Mouse (Mus musculus) liver, embryonic 13.5 days (tissue): Measurements from ENCODE around the gene Svs3a. TPM values are rescaled to one million over a fixed set of nuclear protein-coding genes. Genes with fewer than 3 reads are reported as not detected.
"Not testable (repeated sequence)": the region's sequence is repeated elsewhere in the genome, so short reads cannot be mapped to it uniquely, and the experiment has no call there.

Experiments
- ATAC-seq: fragments of 200-750 bp; cut with Nextera tagmentation; 2 replicates; pipeline ENCODE4 v1.8.0; 2017; ENCODE audit warnings: low read depth, mild to moderate bottlenecking, moderate number of reproducible peaks, moderate library complexity
- DNase-seq: peaks from one replicate; pipeline ENCODE4 v3.0.0; 2022
- H3K27ac ChIP-seq: fragments of 300-500 bp; sonication (generic); 2 replicates; pipeline ENCODE4 v1.5.1; 2015; ENCODE audit warnings: moderate library complexity, mild to moderate bottlenecking, inconsistent platforms
- H3K27me3 ChIP-seq: fragments of 300-500 bp; sonication (generic); 2 replicates; pipeline ENCODE4 v1.6.1; 2015; ENCODE audit warnings: mild to moderate bottlenecking, inconsistent platforms
- H3K36me3 ChIP-seq: fragments of 300-500 bp; sonication (generic); 2 replicates; pipeline ENCODE4 v1.6.1; 2015; ENCODE audit warnings: mild to moderate bottlenecking, inconsistent platforms
- H3K4me1 ChIP-seq: fragments of 300-500 bp; sonication (generic); replicated peaks from 2 replicates; pipeline ENCODE4 v1.6.1; 2015; ENCODE audit warnings: inconsistent platforms
- H3K4me2 ChIP-seq: fragments of 300-500 bp; sonication (generic); 2 replicates; pipeline ENCODE4 v1.6.1; 2015; ENCODE audit warnings: inconsistent platforms, mild to moderate bottlenecking, moderate library complexity
- H3K4me3 ChIP-seq: fragments of 300-500 bp; sonication (generic); replicated peaks from 2 replicates; pipeline ENCODE4 v1.5.1; 2015; ENCODE audit warnings: mild to moderate bottlenecking, inconsistent platforms
- H3K9ac ChIP-seq: fragments of 300-500 bp; sonication (generic); 2 replicates; pipeline ENCODE4 v1.6.1; 2015; ENCODE audit warnings: mild to moderate bottlenecking, inconsistent platforms
- H3K9me3 ChIP-seq: fragments of 300-500 bp; sonication (generic); replicated peaks from 2 replicates; pipeline ENCODE4 v1.6.1; 2016; ENCODE audit warnings: inconsistent platforms
- WGBS: fragments of 180-500 bp; shearing (Covaris S2); methylation state at CpG from one replicate; pipeline ENCODE4 v1.1.7; 2015; ENCODE audit not compliant: insufficient replicate concordance; 5-methylcytosine and 5-hydroxymethylcytosine counted together
- polyA plus RNA-seq: library from polyadenylated mRNA; unstranded; fragments of >200 nt; fragmentation: Nextera tagmentation; extraction: Ambion mirVana; gene quantifications from 2 replicates; pipeline ENCODE4 v1.2.1, GENCODE M21; 2015

Svs3a gene
- polyA plus RNA-seq, result not detected in 2 replicates

GRCm38 (mm10) chr2:164288968-164289367 lies at the start of gene Svs3a:
Gene Svs3a, plus strand, starts transcription at chr2:164289268.
- not testable (repeated sequence) for DNase-seq, H3K9ac ChIP-seq, H3K4me1 ChIP-seq, H3K36me3 ChIP-seq, H3K4me2 ChIP-seq, H3K27ac ChIP-seq, H3K27me3 ChIP-seq, ATAC-seq, H3K4me3 ChIP-seq, H3K9me3 ChIP-seq
- WGBS, result 58% methylated on average over 1 of the region's 1 CpGs

- ATAC-seq, H3K9me3 ChIP-seq, H3K4me1 ChIP-seq, H3K27me3 ChIP-seq, DNase-seq, H3K9ac ChIP-seq, H3K4me2 ChIP-seq, H3K27ac ChIP-seq, H3K36me3 ChIP-seq, H3K4me3 ChIP-seq: not testable (repeated sequence)
- WGBS, result 67% methylated on average over 1 of the region's 1 CpGs
These were observed 32.5 kb upstream of the Svs3a start, which contains the start of gene Svs3b for GRCm38 (mm10) chr2:164256540-164256939. Gene Svs3b, minus strand, starts transcription at chr2:164256640.

DNA sequence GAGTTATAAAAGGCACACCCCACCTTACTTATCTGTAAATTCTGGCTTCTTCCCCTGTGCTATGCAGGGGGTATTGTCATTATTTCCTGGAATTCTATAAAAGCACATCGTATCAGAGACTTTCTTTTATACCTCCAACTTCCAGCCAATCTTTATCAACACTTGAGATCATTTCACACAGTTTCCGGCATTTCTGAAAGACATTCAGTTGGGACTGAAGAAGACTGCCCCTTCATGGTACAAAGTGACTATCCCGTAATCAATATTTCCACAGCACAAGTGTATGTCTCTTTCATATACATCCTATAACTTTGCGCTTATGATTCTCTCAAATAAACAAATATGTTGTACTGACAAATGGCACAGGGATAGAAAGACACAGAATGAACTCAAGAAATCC lies 10.7 kb upstream of the Svs3a start, which contains the start of gene Svs4:
Gene Svs4, minus strand, starts transcription at position 101 of the 400 bp plus-strand sequence.
- no peaks in the 10 kb centered on the region for H3K36me3 ChIP-seq
- no peaks in the 10 kb centered on the region for H3K27me3 ChIP-seq
- H3K9ac ChIP-seq, result no peak within 1 kb of the TSS
- 75% methylated on average over 4 of the region's 4 CpGs for WGBS
- ATAC-seq (no peak), DNase-seq (no peak)
- H3K9me3 ChIP-seq, result no peaks in the 10 kb centered on the region
- H3K4me3 ChIP-seq, result no peak within 1 kb of the TSS
- no peak within 1 kb of the TSS for H3K4me2 ChIP-seq
- H3K4me1 ChIP-seq, result no peaks in the 10 kb centered on the region
- no peak within 1 kb of the TSS for H3K27ac ChIP-seq

DNA sequence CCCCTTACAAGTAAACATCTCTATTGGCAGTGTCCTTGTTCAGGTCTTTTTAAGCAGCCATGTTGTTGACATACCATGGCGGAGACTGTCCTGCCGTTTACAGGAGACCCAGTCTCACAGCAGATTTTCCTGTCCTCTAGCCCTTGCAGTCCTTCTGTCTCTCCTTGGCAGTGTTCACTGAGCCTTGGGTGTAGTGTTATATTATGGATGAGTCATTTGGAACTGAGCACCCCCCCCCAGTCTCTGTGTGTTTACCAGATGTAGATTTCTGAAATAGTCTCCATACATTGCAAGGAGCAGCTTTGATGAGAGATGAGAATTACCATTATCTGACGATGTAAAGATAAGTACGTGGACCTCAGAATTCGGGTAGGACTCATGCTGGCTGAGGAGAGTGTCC lies 23.5 kb downstream of the Svs3a start:
- whole genome bisulfite sequencing, result 68% methylated on average over 5 of the region's 5 CpGs
- H3K4me1 ChIP-seq, result no peaks in the 10 kb centered on the region
- H3K4me3 ChIP-seq, result no peak overlapping the region
- no peak overlapping the region for H3K27ac ChIP-seq
- H3K9me3 ChIP-seq, result no peaks in the 10 kb centered on the region
- no peak overlapping the region for H3K9ac ChIP-seq
- DNase-seq (no peak), ATAC-seq (no peak)
- H3K36me3 ChIP-seq, result no peaks in the 10 kb centered on the region
- H3K27me3 ChIP-seq, result no peaks in the 10 kb centered on the region
- no peak overlapping the region for H3K4me2 ChIP-seq

DNA sequence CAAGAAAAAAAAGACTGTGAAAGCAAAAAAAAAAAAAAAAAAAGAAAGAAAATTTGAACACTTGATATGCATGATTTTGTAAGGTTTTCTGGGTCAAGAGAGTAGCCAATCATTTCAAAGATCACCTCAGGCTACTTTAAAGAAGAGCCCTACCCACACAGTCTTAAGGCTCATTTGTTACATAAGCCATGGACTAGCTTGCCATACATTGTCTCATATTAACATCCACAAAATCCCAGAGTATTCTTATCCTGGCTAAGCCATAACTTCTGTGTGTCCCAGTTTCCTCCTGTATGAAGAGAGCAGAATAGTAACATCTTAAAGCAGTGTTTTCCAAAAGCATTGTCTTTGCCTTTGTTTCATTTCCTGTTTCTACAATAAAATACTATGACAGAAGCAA lies 26.4 kb downstream of the Svs3a start:
- H3K9ac ChIP-seq, H3K4me2 ChIP-seq, H3K4me3 ChIP-seq, H3K27ac ChIP-seq, H3K36me3 ChIP-seq, ATAC-seq, H3K4me1 ChIP-seq, H3K27me3 ChIP-seq, DNase-seq, H3K9me3 ChIP-seq: not testable (repeated sequence)

DNA sequence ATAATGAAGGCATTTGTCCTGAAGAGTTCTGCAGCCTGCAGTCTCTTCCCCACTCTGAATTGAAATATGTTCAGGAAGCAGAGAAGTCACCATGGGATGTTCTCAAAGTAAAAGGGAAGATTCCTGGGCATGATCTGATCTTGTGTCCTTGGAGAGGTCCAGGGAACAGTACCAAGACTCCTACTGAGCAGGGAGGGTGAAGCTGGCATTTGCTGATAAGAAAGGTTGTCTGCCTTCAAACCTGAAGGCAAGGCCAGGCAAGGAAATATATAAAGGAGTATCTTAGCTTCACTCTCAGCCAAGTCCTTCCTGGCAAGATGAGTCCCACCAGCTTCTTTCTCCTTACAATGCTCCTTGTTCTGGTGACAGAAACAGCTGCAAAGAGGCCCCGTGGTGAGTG lies 27.4 kb downstream of the Svs3a start, which contains the start of gene Svs6:
Gene Svs6, plus strand, starts transcription at position 301 of the 400 bp plus-strand sequence.
- ATAC-seq, H3K27ac ChIP-seq, H3K36me3 ChIP-seq, H3K4me2 ChIP-seq, DNase-seq, H3K27me3 ChIP-seq, H3K9ac ChIP-seq, H3K4me3 ChIP-seq, H3K4me1 ChIP-seq, H3K9me3 ChIP-seq: not testable (repeated sequence)
- whole genome bisulfite sequencing, result 53% methylated on average over 1 of the region's 1 CpGs

- H3K27ac ChIP-seq, result no peak overlapping the region
- H3K9ac ChIP-seq, result no peak overlapping the region
- H3K4me1 ChIP-seq, result no peaks in the 10 kb centered on the region
- H3K4me3 ChIP-seq, result no peak overlapping the region
- no peaks in the 10 kb centered on the region for H3K27me3 ChIP-seq
- H3K36me3 ChIP-seq, result no peaks in the 10 kb centered on the region
- DNase-seq (no peak), ATAC-seq (no peak)
- H3K4me2 ChIP-seq, result no peak overlapping the region
- H3K9me3 ChIP-seq, result no peaks in the 10 kb centered on the region
- WGBS, result 68% methylated on average over 6 of the region's 6 CpGs
These were observed 31.9 kb downstream of the Svs3a start for GRCm38 (mm10) chr2:164320983-164321382.

DNA sequence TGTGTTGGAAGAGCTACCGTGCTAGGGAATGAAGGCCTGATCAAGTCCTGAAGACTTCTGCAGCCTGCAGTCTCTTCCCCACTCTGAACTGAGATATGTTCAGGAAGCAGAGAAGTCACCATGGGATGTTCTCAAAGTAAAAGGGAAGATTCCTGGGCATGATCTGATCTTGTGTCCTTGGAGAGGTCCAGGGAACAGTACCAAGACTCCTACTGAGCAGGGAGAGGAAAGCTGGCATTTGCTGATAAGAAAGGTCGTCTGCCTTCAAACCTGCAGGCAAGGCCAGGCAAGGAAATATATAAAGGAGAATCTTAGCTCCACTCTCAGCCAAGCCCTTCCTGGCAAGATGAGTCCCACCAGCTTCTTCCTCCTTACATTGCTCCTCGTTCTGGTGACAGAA lies 43.4 kb downstream of the Svs3a start, which contains the start of gene Svs5:
Gene Svs5, plus strand, starts transcription at position 301 of the 400 bp plus-strand sequence.
- not testable (repeated sequence) for H3K4me2 ChIP-seq, DNase-seq, H3K27me3 ChIP-seq, H3K36me3 ChIP-seq, H3K9ac ChIP-seq, H3K9me3 ChIP-seq, ATAC-seq, H3K4me3 ChIP-seq, H3K4me1 ChIP-seq, H3K27ac ChIP-seq
- 29% methylated on average over 3 of the region's 3 CpGs for WGBS

Other genes starting within 250 kb of the Svs3a start
- 14.8 and 17.9 TPM in 2 replicates for gene Stk4, start 218.9 kb upstream of the Svs3a start, polyA plus RNA-seq
- 26.1 and 28.6 TPM in 2 replicates for gene Tomm34, start 218.1 kb upstream of the Svs3a start, polyA plus RNA-seq
- not detected in 2 replicates for gene Kcns1, start 118.2 kb upstream of the Svs3a start, polyA plus RNA-seq
- gene Wfdc5, start 106.5 kb upstream of the Svs3a start, polyA plus RNA-seq, result not detected in 2 replicates
- not detected in 2 replicates for gene Wfdc12, start 98.7 kb upstream of the Svs3a start, polyA plus RNA-seq
- gene Wfdc15a, start 89.1 kb upstream of the Svs3a start, polyA plus RNA-seq, result not detected in 2 replicates
- 0.34 TPM in 1 of 2 replicates, not detected in the other for gene Wfdc15b, start 67.6 kb upstream of the Svs3a start, polyA plus RNA-seq
- gene Svs2, start 50.8 kb upstream of the Svs3a start, polyA plus RNA-seq, result not detected in 2 replicates
- gene Svs3b, start 32.6 kb upstream of the Svs3a start, polyA plus RNA-seq, result not detected in 2 replicates
- gene Svs4, start 10.8 kb upstream of the Svs3a start, polyA plus RNA-seq, result not detected in 2 replicates
- not detected in 2 replicates for gene Svs6, start 27.5 kb downstream of the Svs3a start, polyA plus RNA-seq
- gene Svs5, start 43.5 kb downstream of the Svs3a start, polyA plus RNA-seq, result not detected in 2 replicates
- gene Slpi, start 99.8 kb downstream of the Svs3a start, polyA plus RNA-seq, result 16.6 and 20.5 TPM in 2 replicates
- gene Rbpjl, start 113.9 kb downstream of the Svs3a start, polyA plus RNA-seq, result 0.02 TPM in 2 replicates
- gene Matn4, start 115.9 kb downstream of the Svs3a start, polyA plus RNA-seq, result 0.13 and 0.35 TPM in 2 replicates
- 33.6 and 37.0 TPM in 2 replicates for gene Sdc4, start 154.6 kb downstream of the Svs3a start, polyA plus RNA-seq
- 28.5 and 33.2 TPM in 2 replicates for gene Sys1, start 167.7 kb downstream of the Svs3a start, polyA plus RNA-seq
- 5.3 and 5.7 TPM in 2 replicates for gene Gm20458, start 171.7 kb downstream of the Svs3a start, polyA plus RNA-seq
- not detected in 2 replicates for gene Trp53tg5, start 184.5 kb downstream of the Svs3a start, polyA plus RNA-seq
- gene Dbndd2, start 196.8 kb downstream of the Svs3a start, polyA plus RNA-seq, result 0.79 and 1.9 TPM in 2 replicates
- 22.3 and 23.8 TPM in 2 replicates for gene Pigt, start 208.3 kb downstream of the Svs3a start, polyA plus RNA-seq